Mouse (Mus musculus) stomach, postnatal 0 days (tissue): Measurements from ENCODE around the gene Itih2.

Experiments used
- CTCF ChIP-seq: IDR thresholded peaks from 2 replicates; pipeline ENCODE4 v1.5.1; 2016; ENCODE audit warnings: antibody characterized with exemption, low read depth, mild to moderate bottlenecking, moderate library complexity
- EP300 ChIP-seq: optimal IDR thresholded peaks from 2 replicates; pipeline ENCODE3; 2016; ENCODE audit warnings: antibody characterized with exemption

GRCm38 (mm10) chr2:10087256-10087850, 43.8 kb downstream of the Itih2 start:
- TF ChIP-seq CTCF (no peak), EP300 (no peak)
